Mouse (Mus musculus): ENCODE data around the gene Lkaaear1. TPM values are rescaled to one million over a fixed set of nuclear protein-coding genes. Genes with fewer than 3 reads are reported as not detected.

Gene Lkaaear1
- total RNA-seq, 4 experiments from 2014 or later = not detected

GRCm38 (mm10) chr2:181681978-181682377 is 16.3 kb downstream of the Lkaaear1 start:
- DNase-seq = no peak

GRCm38 (mm10) chr2:181680716-181681117 is 17.5 kb downstream of the Lkaaear1 start:
- DNase-seq = no peak

- peak; percentile 62 for DNase-seq
These were observed 18.1 kb downstream of the Lkaaear1 start, which contains the start of gene Tcea2 for GRCm38 (mm10) chr2:181679951-181680715. Tcea2 (plus strand) TSS chr2:181680310.

- DNase-seq = peak; percentile 81
These were observed 19.5 kb downstream of the Lkaaear1 start for GRCm38 (mm10) chr2:181678780-181679179.

- DNase-seq = peak; percentile 46
These were observed 20.5 kb downstream of the Lkaaear1 start for GRCm38 (mm10) chr2:181677755-181678098.

GRCm38 (mm10) chr2:181677096-181677754 is 21.0 kb downstream of the Lkaaear1 start:
- peak; percentile 47 for DNase-seq

- DNase-seq = no peak
These were observed 21.8 kb downstream of the Lkaaear1 start for GRCm38 (mm10) chr2:181676424-181676823.

GRCm38 (mm10) chr2:181675454-181675853 is 22.8 kb downstream of the Lkaaear1 start:
- DNase-seq = peak; percentile 80

GRCm38 (mm10) chr2:181674934-181675333 is 23.3 kb downstream of the Lkaaear1 start:
- DNase-seq = no peak

GRCm38 (mm10) chr2:181673501-181673900 is 24.7 kb downstream of the Lkaaear1 start:
- no peak for DNase-seq

GRCm38 (mm10) chr2:181671984-181672383 is 26.3 kb downstream of the Lkaaear1 start:
- no peak for DNase-seq

GRCm38 (mm10) chr2:181671326-181671725 is 26.9 kb downstream of the Lkaaear1 start, which contains the start of gene Sox18:
Sox18 (minus strand) TSS chr2:181671640.
- peak; percentile 39 for DNase-seq

- no peak for DNase-seq
These were observed 27.3 kb downstream of the Lkaaear1 start for GRCm38 (mm10) chr2:181670913-181671311.

- DNase-seq = no peak
These were observed 27.8 kb downstream of the Lkaaear1 start for GRCm38 (mm10) chr2:181670285-181670912.

GRCm38 (mm10) chr2:181663298-181663630 is 35.0 kb downstream of the Lkaaear1 start:
- peak; percentile 49 for DNase-seq

- peak; percentile 43 for DNase-seq
These were observed 35.5 kb downstream of the Lkaaear1 start for GRCm38 (mm10) chr2:181662620-181663297.

GRCm38 (mm10) chr2:181659609-181660055 is 38.6 kb downstream of the Lkaaear1 start:
- DNase-seq = peak; percentile 84

- DNase-seq = peak; percentile 67
These were observed 39.2 kb downstream of the Lkaaear1 start for GRCm38 (mm10) chr2:181658930-181659555.

GRCm38 (mm10) chr2:181658528-181658927 is 39.7 kb downstream of the Lkaaear1 start:
- DNase-seq = no peak

- no peak for DNase-seq
These were observed 40.8 kb downstream of the Lkaaear1 start for GRCm38 (mm10) chr2:181657441-181657840.

- DNase-seq = no peak
These were observed 41.5 kb downstream of the Lkaaear1 start, which contains the start of gene Gm29797 for GRCm38 (mm10) chr2:181656734-181657133. Gm29797 (plus strand) TSS chr2:181657034.

- DNase-seq = no peak
These were observed 44.7 kb downstream of the Lkaaear1 start for GRCm38 (mm10) chr2:181653523-181653922.
